Mouse (Mus musculus): Measurements from ENCODE around the gene Pcdh15. TPM values are rescaled to one million over a fixed set of nuclear protein-coding genes. Genes with fewer than 3 reads are reported as not detected.

Gene Pcdh15
- polyA plus RNA-seq, 1 experiment from 2014 or later: 0.78 TPM

- Histone ChIP-seq H3K27ac (ENCODE audit: low read length) (no peak overlapping the region), H3K36me3 (ENCODE audit: control insufficient read depth, insufficient read depth, low read length) (no peaks in the 10 kb centered on the region), H3K4me1 (ENCODE audit: control insufficient read depth, insufficient read depth, low read length) (no peaks in the 10 kb centered on the region), H3K27me3 (replicated peaks; ENCODE audit: control insufficient read depth, insufficient read depth, low read length) (no peaks in the 10 kb centered on the region), H3K9ac (ENCODE audit: low read depth, low read length) (no peak overlapping the region), H3K9me3 (ENCODE audit: control insufficient read depth, low read length) (no peaks in the 10 kb centered on the region), H3K4me3 (ENCODE audit: low read length) (no peak overlapping the region), H3K4me2 (ENCODE audit: low read depth, low read length) (no peak overlapping the region)
- 76% methylated on average over 3 of the region's 3 CpGs for WGBS
- ATAC-seq: no peak
Measured at GRCm38 (mm10) chr10:74339247-74340160, 1240.4 kb downstream of the Pcdh15 start.

- Histone ChIP-seq H3K9ac (ENCODE audit: low read depth, low read length) (no peak overlapping the region), H3K9me3 (ENCODE audit: control insufficient read depth, low read length) (no peaks in the 10 kb centered on the region), H3K4me2 (ENCODE audit: low read depth, low read length) (no peak overlapping the region), H3K27me3 (replicated peaks; ENCODE audit: control insufficient read depth, insufficient read depth, low read length) (no peaks in the 10 kb centered on the region), H3K36me3 (ENCODE audit: control insufficient read depth, insufficient read depth, low read length) (no peaks in the 10 kb centered on the region), H3K4me3 (ENCODE audit: low read length) (no peak overlapping the region), H3K27ac (ENCODE audit: low read length) (no peak overlapping the region), H3K4me1 (ENCODE audit: control insufficient read depth, insufficient read depth, low read length) (no peaks in the 10 kb centered on the region)
- ATAC-seq: no peak
- 66% methylated on average over 5 of the region's 5 CpGs for WGBS
Measured at GRCm38 (mm10) chr10:74359526-74359925, 1260.4 kb downstream of the Pcdh15 start.

GRCm38 (mm10) chr10:74378697-74379096, 1279.6 kb downstream of the Pcdh15 start:
- H3K4me2 ChIP-seq (ENCODE audit: low read depth, low read length): no peak overlapping the region
- H3K4me3 ChIP-seq (ENCODE audit: low read length): no peak overlapping the region
- no peaks in the 10 kb centered on the region for H3K36me3 ChIP-seq (ENCODE audit: control insufficient read depth, insufficient read depth, low read length)
- WGBS: 84% methylated on average over 1 of the region's 1 CpGs
- no peak overlapping the region for H3K27ac ChIP-seq (ENCODE audit: low read length)
- no peaks in the 10 kb centered on the region for H3K4me1 ChIP-seq (ENCODE audit: control insufficient read depth, insufficient read depth, low read length)
- H3K27me3 ChIP-seq (replicated peaks; ENCODE audit: control insufficient read depth, insufficient read depth, low read length): no peaks in the 10 kb centered on the region
- no peak for ATAC-seq
- no peak overlapping the region for H3K9ac ChIP-seq (ENCODE audit: low read depth, low read length)
- H3K9me3 ChIP-seq (ENCODE audit: control insufficient read depth, low read length): no peaks in the 10 kb centered on the region

GRCm38 (mm10) chr10:74379276-74380134, 1280.4 kb downstream of the Pcdh15 start:
- H3K9ac ChIP-seq (ENCODE audit: low read depth, low read length): no peak overlapping the region
- no peak overlapping the region for H3K4me3 ChIP-seq (ENCODE audit: low read length)
- ATAC-seq: no peak
- H3K36me3 ChIP-seq (ENCODE audit: control insufficient read depth, insufficient read depth, low read length): no peaks in the 10 kb centered on the region
- H3K4me2 ChIP-seq (ENCODE audit: low read depth, low read length): no peak overlapping the region
- no peaks in the 10 kb centered on the region for H3K9me3 ChIP-seq (ENCODE audit: control insufficient read depth, low read length)
- no peaks in the 10 kb centered on the region for H3K4me1 ChIP-seq (ENCODE audit: control insufficient read depth, insufficient read depth, low read length)
- H3K27ac ChIP-seq (ENCODE audit: low read length): no peak overlapping the region
- 47% methylated on average over 7 of the region's 7 CpGs for WGBS
- H3K27me3 ChIP-seq (replicated peaks; ENCODE audit: control insufficient read depth, insufficient read depth, low read length): no peaks in the 10 kb centered on the region

- Histone ChIP-seq H3K4me1 (ENCODE audit: control insufficient read depth, insufficient read depth, low read length) (no peaks in the 10 kb centered on the region), H3K4me2 (ENCODE audit: low read depth, low read length) (no peak overlapping the region), H3K4me3 (ENCODE audit: low read length) (no peak overlapping the region), H3K27ac (ENCODE audit: low read length) (no peak overlapping the region), H3K9ac (ENCODE audit: low read depth, low read length) (no peak overlapping the region), H3K36me3 (ENCODE audit: control insufficient read depth, insufficient read depth, low read length) (no peaks in the 10 kb centered on the region), H3K9me3 (ENCODE audit: control insufficient read depth, low read length) (no peaks in the 10 kb centered on the region), H3K27me3 (replicated peaks; ENCODE audit: control insufficient read depth, insufficient read depth, low read length) (no peaks in the 10 kb centered on the region)
- ATAC-seq: no peak
- WGBS: 70% methylated on average over 10 of the region's 10 CpGs
Measured at GRCm38 (mm10) chr10:74387538-74388499, 1288.7 kb downstream of the Pcdh15 start.

- Histone ChIP-seq H3K4me1 (ENCODE audit: control insufficient read depth, insufficient read depth, low read length) (no peaks in the 10 kb centered on the region), H3K9ac (ENCODE audit: low read depth, low read length) (no peak overlapping the region), H3K27ac (ENCODE audit: low read length) (no peak overlapping the region), H3K4me2 (ENCODE audit: low read depth, low read length) (no peak overlapping the region), H3K4me3 (ENCODE audit: low read length) (no peak overlapping the region), H3K27me3 (replicated peaks; ENCODE audit: control insufficient read depth, insufficient read depth, low read length) (no peaks in the 10 kb centered on the region), H3K9me3 (ENCODE audit: control insufficient read depth, low read length) (no peaks in the 10 kb centered on the region), H3K36me3 (ENCODE audit: control insufficient read depth, insufficient read depth, low read length) (no peaks in the 10 kb centered on the region)
- 82% methylated on average over 8 of the region's 8 CpGs for WGBS
- no peak for ATAC-seq
Measured at GRCm38 (mm10) chr10:74403111-74403510, 1304.0 kb downstream of the Pcdh15 start.

- H3K9me3 ChIP-seq (ENCODE audit: control insufficient read depth, low read length): no peaks in the 10 kb centered on the region
- no peak overlapping the region for H3K9ac ChIP-seq (ENCODE audit: low read depth, low read length)
- ATAC-seq: no peak
- H3K36me3 ChIP-seq (ENCODE audit: control insufficient read depth, insufficient read depth, low read length): no peaks in the 10 kb centered on the region
- H3K27me3 ChIP-seq (replicated peaks; ENCODE audit: control insufficient read depth, insufficient read depth, low read length): no peaks in the 10 kb centered on the region
- H3K4me3 ChIP-seq (ENCODE audit: low read length): no peak overlapping the region
- H3K4me2 ChIP-seq (ENCODE audit: low read depth, low read length): no peak overlapping the region
- H3K27ac ChIP-seq (ENCODE audit: low read length): no peak overlapping the region
- 38% methylated on average over 3 of the region's 3 CpGs for WGBS
- no peaks in the 10 kb centered on the region for H3K4me1 ChIP-seq (ENCODE audit: control insufficient read depth, insufficient read depth, low read length)
Measured at GRCm38 (mm10) chr10:74414021-74414420, 1314.9 kb downstream of the Pcdh15 start.

- H3K27ac ChIP-seq (ENCODE audit: low read length): no peak overlapping the region
- no peaks in the 10 kb centered on the region for H3K9me3 ChIP-seq (ENCODE audit: control insufficient read depth, low read length)
- ATAC-seq: no peak
- no peak overlapping the region for H3K4me2 ChIP-seq (ENCODE audit: low read depth, low read length)
- no peak overlapping the region for H3K4me3 ChIP-seq (ENCODE audit: low read length)
- H3K9ac ChIP-seq (ENCODE audit: low read depth, low read length): no peak overlapping the region
- no peaks in the 10 kb centered on the region for H3K27me3 ChIP-seq (replicated peaks; ENCODE audit: control insufficient read depth, insufficient read depth, low read length)
- WGBS: 86% methylated on average over 1 of the region's 1 CpGs
- H3K36me3 ChIP-seq (ENCODE audit: control insufficient read depth, insufficient read depth, low read length): no peaks in the 10 kb centered on the region
- no peaks in the 10 kb centered on the region for H3K4me1 ChIP-seq (ENCODE audit: control insufficient read depth, insufficient read depth, low read length)
Measured at GRCm38 (mm10) chr10:74414945-74415344, 1315.8 kb downstream of the Pcdh15 start.

Data from intestine, embryonic 16.5 days (tissue).